Mouse (Mus musculus) embryonic facial prominence, embryonic 10.5 days (tissue): ENCODE data around the gene Ugp2. TPM values are rescaled to one million over a fixed set of nuclear protein-coding genes. Genes with fewer than 3 reads are reported as not detected.
A peak's percentile ranks its signal among the peaks of the same experiment; 100 is the strongest.

Experiments used
- DNase-seq: peaks from one replicate; pipeline ENCODE4 v3.0.0-alpha.2; 2017; ENCODE audit warnings: low spot score
- H3K27ac ChIP-seq: fragments of 300-500 bp; sonication (generic); replicated peaks from 2 replicates; pipeline ENCODE4 v1.5.1; 2016; ENCODE audit warnings: mild to moderate bottlenecking
- H3K27me3 ChIP-seq: fragments of 300-500 bp; sonication (generic); replicated peaks from 2 replicates; pipeline ENCODE4 v1.6.1; 2016; ENCODE audit warnings: low read depth, mild to moderate bottlenecking; ENCODE audit not compliant: poor library complexity, severe bottlenecking
- H3K36me3 ChIP-seq: fragments of 300-500 bp; sonication (generic); replicated peaks from 2 replicates; pipeline ENCODE4 v1.6.1; 2016; ENCODE audit warnings: mild to moderate bottlenecking, moderate library complexity
- H3K4me1 ChIP-seq: fragments of 300-500 bp; sonication (generic); 2 replicates; pipeline ENCODE4 v1.6.1; 2016
- H3K4me3 ChIP-seq: fragments of 300-500 bp; sonication (generic); 2 replicates; pipeline ENCODE4 v1.5.1; 2016; ENCODE audit warnings: mild to moderate bottlenecking, moderate library complexity
- H3K9me3 ChIP-seq: fragments of 300-500 bp; sonication (generic); 2 replicates; pipeline ENCODE4 v1.6.1; 2016; ENCODE audit warnings: mild to moderate bottlenecking
- WGBS: fragments of 180-500 bp; shearing (Covaris S2); methylation state at CpG from one replicate; pipeline ENCODE4 v1.1.7; 2016; 5-methylcytosine and 5-hydroxymethylcytosine counted together
- polyA plus RNA-seq: library from polyadenylated mRNA; unstranded; fragments of >200 nt; fragmentation: Nextera tagmentation; extraction: Ambion mirVana; gene quantifications from 2 replicates; pipeline ENCODE4 v1.2.1, GENCODE M21; 2016

Gene Ugp2
- polyA plus RNA-seq: 53.5 and 54.2 TPM in 2 replicates

- H3K36me3 ChIP-seq: no peaks in the 10 kb centered on the region
- peak within 1 kb of the TSS; percentile 83 for H3K4me3 ChIP-seq
- no peaks in the 10 kb centered on the region for H3K27me3 ChIP-seq
- 6% methylated on average over 38 of the region's 38 CpGs for WGBS
- H3K4me1 ChIP-seq: peaks cover 21% of the 10 kb centered on the region
- H3K27ac ChIP-seq: peak within 1 kb of the TSS; percentile 96
- H3K9me3 ChIP-seq: no peaks in the 10 kb centered on the region
- DNase-seq: peak; percentile 97
Measured at GRCm38 (mm10) chr11:21371122-21371806, at the start of gene Ugp2. Gene Ugp2, minus strand, starts transcription at chr11:21371201.

DNA sequence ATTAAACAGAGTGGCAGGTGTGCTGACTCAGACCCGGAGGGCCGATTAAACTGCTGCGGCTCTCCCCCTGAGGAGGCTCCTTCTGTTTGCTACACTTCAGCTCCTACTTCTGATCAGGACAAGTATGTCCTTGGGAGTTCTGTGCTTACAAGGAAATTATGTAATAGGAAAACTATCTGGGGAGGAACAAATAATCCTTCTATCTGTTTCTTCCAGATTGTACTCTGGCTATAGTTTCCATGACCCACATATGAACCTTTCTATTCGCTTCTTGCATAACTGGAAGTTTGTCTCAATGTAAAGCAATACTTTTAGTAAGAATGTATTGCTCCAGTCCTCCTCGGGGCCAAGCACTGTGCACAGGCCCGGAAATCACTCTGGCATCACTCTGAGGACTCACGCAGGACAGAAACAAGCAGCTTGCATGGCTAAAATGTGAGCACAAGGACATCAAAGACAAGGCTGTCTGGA lies 43.9 kb upstream of the Ugp2 start:
- no peaks in the 10 kb centered on the region for H3K4me1 ChIP-seq
- no peaks in the 10 kb centered on the region for H3K27me3 ChIP-seq
- DNase-seq: no peak
- H3K27ac ChIP-seq: no peak overlapping the region
- 69% methylated on average over 7 of the region's 7 CpGs for WGBS
- H3K36me3 ChIP-seq: no peaks in the 10 kb centered on the region
- H3K4me3 ChIP-seq: no peak overlapping the region
- no peaks in the 10 kb centered on the region for H3K9me3 ChIP-seq

GRCm38 (mm10) chr11:21406668-21407067 lies 35.7 kb upstream of the Ugp2 start:
- no peak overlapping the region for H3K4me3 ChIP-seq
- no peak overlapping the region for H3K27ac ChIP-seq
- H3K4me1 ChIP-seq: no peaks in the 10 kb centered on the region
- H3K9me3 ChIP-seq: no peaks in the 10 kb centered on the region
- H3K36me3 ChIP-seq: no peaks in the 10 kb centered on the region
- WGBS: 88% methylated on average over 4 of the region's 4 CpGs
- H3K27me3 ChIP-seq: no peaks in the 10 kb centered on the region
- no peak for DNase-seq

- no peak for DNase-seq
- no peak overlapping the region for H3K4me3 ChIP-seq
- H3K27me3 ChIP-seq: no peaks in the 10 kb centered on the region
- H3K27ac ChIP-seq: no peak overlapping the region
- no peaks in the 10 kb centered on the region for H3K9me3 ChIP-seq
- WGBS: 95% methylated on average over 1 of the region's 1 CpGs
- no peaks in the 10 kb centered on the region for H3K4me1 ChIP-seq
- H3K36me3 ChIP-seq: no peaks in the 10 kb centered on the region
Measured at GRCm38 (mm10) chr11:21406141-21406540, 35.1 kb upstream of the Ugp2 start.

DNA sequence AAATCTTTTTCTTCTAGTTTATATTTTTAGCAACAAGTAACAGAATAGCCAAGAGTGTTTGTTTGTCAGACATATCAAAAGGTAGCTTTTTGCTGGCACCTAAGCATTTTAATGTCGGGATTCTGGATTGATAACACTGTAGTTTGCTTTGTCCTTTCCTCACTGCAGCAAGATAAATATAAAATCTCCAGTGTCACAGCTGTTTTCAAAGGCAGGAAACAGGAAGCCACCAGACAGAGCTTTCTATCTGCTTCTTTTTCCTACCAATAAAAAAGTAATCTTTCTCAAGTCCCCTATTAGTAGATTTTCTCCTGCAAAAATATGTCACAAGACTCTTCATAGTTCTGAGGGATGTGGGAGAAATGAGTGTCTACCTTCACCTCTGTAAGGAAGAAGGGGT lies 32.9 kb upstream of the Ugp2 start:
- 77% methylated on average over 1 of the region's 1 CpGs for WGBS
- Histone ChIP-seq H3K27me3 (no peaks in the 10 kb centered on the region), H3K27ac (no peak overlapping the region), H3K9me3 (no peaks in the 10 kb centered on the region), H3K36me3 (no peaks in the 10 kb centered on the region), H3K4me3 (no peak overlapping the region), H3K4me1 (0 out of 2 replicates have a peak, but pooled peaks cover 3% of the 10 kb centered on the region)
- DNase-seq: no peak

- no peaks in the 10 kb centered on the region for H3K9me3 ChIP-seq
- no peaks in the 10 kb centered on the region for H3K27me3 ChIP-seq
- no peak overlapping the region for H3K4me3 ChIP-seq
- H3K36me3 ChIP-seq: no peaks in the 10 kb centered on the region
- WGBS: 79% methylated on average over 5 of the region's 5 CpGs
- no peak overlapping the region for H3K27ac ChIP-seq
- 0 out of 2 replicates have a peak, but pooled peaks cover 4% of the 10 kb centered on the region for H3K4me1 ChIP-seq
- DNase-seq: no peak
Measured at GRCm38 (mm10) chr11:21402481-21403254, 31.7 kb upstream of the Ugp2 start.

DNA sequence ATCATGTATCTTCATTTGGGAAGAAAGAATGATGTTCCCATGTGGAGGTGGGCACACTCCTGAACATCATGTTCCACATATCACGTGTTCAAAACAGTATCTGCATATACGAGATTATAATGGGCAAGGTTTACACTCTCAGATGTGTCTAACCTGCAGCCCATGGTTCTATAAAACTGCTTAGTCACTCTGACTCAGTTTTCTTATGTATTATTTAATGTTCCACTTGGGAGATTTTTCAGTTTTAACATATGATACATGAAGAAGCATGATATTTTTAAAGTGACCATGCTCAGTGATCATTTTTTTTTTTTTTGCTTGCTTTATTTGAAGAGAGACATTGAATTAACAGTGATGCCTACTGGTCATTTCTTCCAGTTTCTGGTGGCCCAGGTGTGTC lies 30.2 kb upstream of the Ugp2 start:
- no peak for DNase-seq
- Histone ChIP-seq H3K4me1 (0 out of 2 replicates have a peak, but pooled peaks cover 4% of the 10 kb centered on the region), H3K27ac (no peak overlapping the region), H3K27me3 (no peaks in the 10 kb centered on the region), H3K9me3 (no peaks in the 10 kb centered on the region), H3K36me3 (no peaks in the 10 kb centered on the region), H3K4me3 (no peak overlapping the region)
- WGBS: 83% methylated on average over 2 of the region's 2 CpGs

DNA sequence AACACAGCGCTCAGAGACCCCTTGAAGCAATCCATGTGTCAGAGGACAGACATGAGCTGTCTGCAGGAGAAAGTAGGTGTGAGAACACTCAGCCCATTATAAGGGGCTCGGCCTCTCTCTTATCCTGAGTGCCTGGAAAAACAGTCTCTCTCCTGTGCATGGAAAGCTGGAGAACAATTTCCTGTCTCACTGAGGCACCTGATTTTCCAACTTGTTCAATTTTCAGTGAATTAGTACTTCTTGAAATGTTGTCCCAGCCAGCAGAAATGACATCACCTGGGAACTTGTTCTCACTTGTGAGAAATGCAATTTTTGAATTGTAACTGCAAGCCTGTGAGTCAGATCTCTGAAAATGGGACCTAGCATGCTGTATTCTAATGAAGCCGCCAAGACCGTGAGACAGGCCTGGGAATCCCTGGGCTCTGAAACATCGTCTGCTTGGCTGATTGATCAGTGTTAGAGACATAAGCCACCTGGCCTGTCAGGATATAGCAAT lies 28.2 kb upstream of the Ugp2 start:
- 54% methylated on average over 5 of the region's 5 CpGs for WGBS
- Histone ChIP-seq H3K4me3 (no peak overlapping the region), H3K9me3 (0 out of 2 replicates have a peak, but pooled peaks cover 2% of the 10 kb centered on the region), H3K4me1 (0 out of 2 replicates have a peak, but pooled peaks cover 4% of the 10 kb centered on the region), H3K36me3 (no peaks in the 10 kb centered on the region), H3K27me3 (no peaks in the 10 kb centered on the region), H3K27ac (no peak overlapping the region)
- DNase-seq: no peak

DNA sequence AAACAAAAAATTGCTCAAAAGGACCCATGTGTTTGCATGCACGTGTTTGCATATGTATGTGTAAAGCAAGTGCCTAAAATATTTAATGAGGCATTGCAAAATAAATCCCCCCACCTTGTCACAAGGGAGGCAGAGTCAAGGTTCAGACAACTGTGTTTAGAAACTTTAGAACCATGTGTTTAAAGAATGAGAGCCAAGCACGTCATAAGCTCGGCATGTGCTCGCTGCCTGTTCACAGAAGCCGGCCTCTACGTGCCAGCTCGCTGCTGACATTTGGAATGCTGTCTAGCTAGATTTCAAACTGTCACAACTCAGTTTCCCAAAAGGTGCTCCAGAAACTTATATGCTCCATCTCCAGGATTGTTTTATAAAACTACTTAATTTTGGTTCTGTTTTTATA lies 27.5 kb upstream of the Ugp2 start:
- H3K4me3 ChIP-seq: no peak overlapping the region
- H3K9me3 ChIP-seq: 0 out of 2 replicates have a peak, but pooled peaks cover 2% of the 10 kb centered on the region
- H3K4me1 ChIP-seq: 0 out of 2 replicates have a peak, but pooled peaks cover 4% of the 10 kb centered on the region
- 59% methylated on average over 7 of the region's 7 CpGs for WGBS
- peak; percentile 15 for DNase-seq
- no peaks in the 10 kb centered on the region for H3K36me3 ChIP-seq
- no peaks in the 10 kb centered on the region for H3K27me3 ChIP-seq
- H3K27ac ChIP-seq: no peak overlapping the region

- H3K9me3 ChIP-seq: peaks cover under 1% of the 10 kb centered on the region; the same call in 1 of the 2 replicates
- 76% methylated on average over 4 of the region's 4 CpGs for WGBS
- DNase-seq: no peak
- H3K4me3 ChIP-seq: no peak overlapping the region
- no peak overlapping the region for H3K27ac ChIP-seq
- no peaks in the 10 kb centered on the region for H3K36me3 ChIP-seq
- H3K27me3 ChIP-seq: no peaks in the 10 kb centered on the region
- H3K4me1 ChIP-seq: no peaks in the 10 kb centered on the region
Measured at GRCm38 (mm10) chr11:21386790-21387189, 15.8 kb upstream of the Ugp2 start.

DNA sequence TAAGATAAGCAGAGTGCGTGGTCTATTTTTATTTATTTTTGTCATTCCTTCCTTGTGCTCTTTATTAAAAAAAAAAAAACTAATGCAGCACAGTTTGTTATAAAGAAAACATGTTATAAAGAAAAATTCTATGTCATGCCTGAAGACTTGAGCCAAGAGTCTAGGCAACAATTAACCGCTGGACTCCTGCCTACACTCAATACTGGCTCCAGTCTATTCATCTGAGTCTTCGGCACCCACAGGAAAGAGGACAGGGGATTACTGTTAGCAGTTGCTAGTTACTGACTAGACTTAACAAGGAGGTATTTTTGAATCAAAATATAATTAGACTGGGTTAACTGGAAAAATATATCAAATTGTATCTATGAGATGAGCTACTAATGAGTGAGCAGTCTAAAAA lies 3.1 kb upstream of the Ugp2 start:
- no peak overlapping the region for H3K27ac ChIP-seq
- H3K36me3 ChIP-seq: no peaks in the 10 kb centered on the region
- no peaks in the 10 kb centered on the region for H3K9me3 ChIP-seq
- H3K4me1 ChIP-seq: peaks cover 12% of the 10 kb centered on the region
- H3K27me3 ChIP-seq: no peaks in the 10 kb centered on the region
- 88% methylated on average over 3 of the region's 3 CpGs for WGBS
- no peak for DNase-seq
- no peak overlapping the region for H3K4me3 ChIP-seq

GRCm38 (mm10) chr11:21370399-21371121 lies 441 bp downstream of the Ugp2 start:
- Histone ChIP-seq H3K36me3 (no peaks in the 10 kb centered on the region), H3K27me3 (no peaks in the 10 kb centered on the region), H3K4me3 (peak overlapping the region; percentile 83), H3K27ac (peak overlapping the region; percentile 96), H3K4me1 (peaks cover 21% of the 10 kb centered on the region), H3K9me3 (no peaks in the 10 kb centered on the region)
- under 1% methylated on average over 68 of the region's 69 CpGs for WGBS
- DNase-seq: peak; percentile 92
